Mouse (Mus musculus) left cerebral cortex, adult 9 months (tissue): ENCODE results near the gene Htatip2.

ENCODE experiments used
- DNase-seq, 2 experiments: peaks; one replicate each; pipeline ENCODE4 v3.0.0; 2022; ENCODE audit warnings: low spot score in 2 of 2

Htatip2 gene

GRCm38 (mm10) chr7:49758934-49759571, at the start of gene Htatip2:
Gene Htatip2 (plus strand): TSS chr7:49759115.
- peak in 1 of 2 experiments; percentile 35 for DNase-seq

- DNase-seq = no peak
Measured at GRCm38 (mm10) chr7:49709381-49710021, 49.4 kb upstream of the Htatip2 start.

GRCm38 (mm10) chr7:49717942-49718733, 40.8 kb upstream of the Htatip2 start:
- no peak for DNase-seq

GRCm38 (mm10) chr7:49734342-49734741, 24.6 kb upstream of the Htatip2 start:
- DNase-seq = no peak

GRCm38 (mm10) chr7:49739448-49739847, 19.5 kb upstream of the Htatip2 start:
- no peak for DNase-seq

GRCm38 (mm10) chr7:49741474-49741873, 17.4 kb upstream of the Htatip2 start:
- DNase-seq = no peak

GRCm38 (mm10) chr7:49741923-49742322, 17.0 kb upstream of the Htatip2 start:
- DNase-seq = no peak

GRCm38 (mm10) chr7:49751148-49751547, 7.8 kb upstream of the Htatip2 start:
- peak in 1 of 2 experiments; percentile 41 for DNase-seq

GRCm38 (mm10) chr7:49752730-49753506, 6.0 kb upstream of the Htatip2 start:
- DNase-seq = peak in 1 of 2 experiments; percentile 46

GRCm38 (mm10) chr7:49754767-49755166, 4.1 kb upstream of the Htatip2 start:
- peak in 1 of 2 experiments; percentile 63 for DNase-seq

- DNase-seq = peak; percentile 55 to 78
Measured at GRCm38 (mm10) chr7:49762605-49763004, 3.7 kb downstream of the Htatip2 start.

GRCm38 (mm10) chr7:49764011-49764716, 5.2 kb downstream of the Htatip2 start:
- no peak for DNase-seq

GRCm38 (mm10) chr7:49766166-49766565, 7.3 kb downstream of the Htatip2 start:
- no peak for DNase-seq

GRCm38 (mm10) chr7:49768509-49768908, 9.6 kb downstream of the Htatip2 start:
- DNase-seq = no peak

- no peak for DNase-seq
Measured at GRCm38 (mm10) chr7:49774396-49774795, 15.5 kb downstream of the Htatip2 start.

GRCm38 (mm10) chr7:49777585-49777984, 18.7 kb downstream of the Htatip2 start:
- no peak for DNase-seq

GRCm38 (mm10) chr7:49778114-49778901, 19.4 kb downstream of the Htatip2 start, which contains the start of gene Prmt3:
Gene Prmt3 (plus strand): TSS chr7:49778346.
- DNase-seq = peak; percentile 92 to 98

GRCm38 (mm10) chr7:49778904-49779615, 20.1 kb downstream of the Htatip2 start:
- peak in 1 of 2 experiments; percentile 39 for DNase-seq

- DNase-seq = no peak
Measured at GRCm38 (mm10) chr7:49783017-49783416, 24.1 kb downstream of the Htatip2 start.

GRCm38 (mm10) chr7:49785141-49785540, 26.2 kb downstream of the Htatip2 start:
- no peak for DNase-seq
